Mouse (Mus musculus): ENCODE results near the gene Nfatc3. TPM values are rescaled to one million over a fixed set of nuclear protein-coding genes. Genes with fewer than 3 reads are reported as not detected.

Gene Nfatc3
- polyA plus RNA-seq, 1 experiment from 2014 or later = 3.4 TPM

- no peaks in the 10 kb centered on the region for H3K9me3 ChIP-seq (ENCODE audit: control insufficient read depth, low read length)
- DNase-seq (no peak), ATAC-seq (ENCODE audit: low FRiP score, low TSS enrichment) (no peak)
- H3K27ac ChIP-seq (replicated peaks; ENCODE audit: low read depth, low read length) = no peak overlapping the region
- H3K27me3 ChIP-seq (ENCODE audit: control insufficient read depth, insufficient read depth, low read length) = no peaks in the 10 kb centered on the region
- no peak overlapping the region for H3K9ac ChIP-seq (replicated peaks; ENCODE audit: low read length)
- H3K4me1 ChIP-seq (ENCODE audit: control insufficient read depth, insufficient read depth, low read length) = no peaks in the 10 kb centered on the region
- H3K4me2 ChIP-seq (ENCODE audit: low read length) = no peak overlapping the region
- WGBS = 96% methylated on average over 1 of the region's 1 CpGs
- H3K4me3 ChIP-seq (replicated peaks; ENCODE audit: low read depth, low read length) = no peak overlapping the region
- peaks cover 10% of the 10 kb centered on the region for H3K36me3 ChIP-seq (ENCODE audit: control insufficient read depth, insufficient read depth, low read length)
Observed at GRCm38 (mm10) chr8:106077452-106078067, 18.9 kb downstream of the Nfatc3 start.

- Histone ChIP-seq H3K36me3 (ENCODE audit: control insufficient read depth, insufficient read depth, low read length) (peaks cover 29% of the 10 kb centered on the region), H3K9ac (replicated peaks; ENCODE audit: low read length) (no peak overlapping the region), H3K4me1 (ENCODE audit: control insufficient read depth, insufficient read depth, low read length) (no peaks in the 10 kb centered on the region), H3K4me3 (replicated peaks; ENCODE audit: low read depth, low read length) (no peak overlapping the region), H3K27ac (replicated peaks; ENCODE audit: low read depth, low read length) (no peak overlapping the region), H3K27me3 (ENCODE audit: control insufficient read depth, insufficient read depth, low read length) (no peaks in the 10 kb centered on the region), H3K9me3 (ENCODE audit: control insufficient read depth, low read length) (no peaks in the 10 kb centered on the region), H3K4me2 (ENCODE audit: low read length) (no peak overlapping the region)
- ATAC-seq (ENCODE audit: low FRiP score, low TSS enrichment) (no peak), DNase-seq (no peak)
- WGBS = 95% methylated on average over 4 of the region's 4 CpGs
Observed at GRCm38 (mm10) chr8:106102321-106102720, 43.7 kb downstream of the Nfatc3 start.

GRCm38 (mm10) chr8:106103888-106104287 lies 45.2 kb downstream of the Nfatc3 start:
- DNase-seq (no peak), ATAC-seq (ENCODE audit: low FRiP score, low TSS enrichment) (no peak)
- H3K27ac ChIP-seq (replicated peaks; ENCODE audit: low read depth, low read length) = no peak overlapping the region
- H3K4me1 ChIP-seq (ENCODE audit: control insufficient read depth, insufficient read depth, low read length) = no peaks in the 10 kb centered on the region
- H3K4me3 ChIP-seq (replicated peaks; ENCODE audit: low read depth, low read length) = no peak overlapping the region
- no peak overlapping the region for H3K4me2 ChIP-seq (ENCODE audit: low read length)
- WGBS = 96% methylated on average over 2 of the region's 2 CpGs
- H3K9ac ChIP-seq (replicated peaks; ENCODE audit: low read length) = no peak overlapping the region
- no peaks in the 10 kb centered on the region for H3K27me3 ChIP-seq (ENCODE audit: control insufficient read depth, insufficient read depth, low read length)
- H3K36me3 ChIP-seq (ENCODE audit: control insufficient read depth, insufficient read depth, low read length) = peaks cover 39% of the 10 kb centered on the region
- H3K9me3 ChIP-seq (ENCODE audit: control insufficient read depth, low read length) = no peaks in the 10 kb centered on the region

GRCm38 (mm10) chr8:106106193-106106592 lies 47.6 kb downstream of the Nfatc3 start:
- H3K9me3 ChIP-seq (ENCODE audit: control insufficient read depth, low read length) = no peaks in the 10 kb centered on the region
- WGBS = 85% methylated on average over 1 of the region's 1 CpGs
- no peaks in the 10 kb centered on the region for H3K4me1 ChIP-seq (ENCODE audit: control insufficient read depth, insufficient read depth, low read length)
- no peak overlapping the region for H3K27ac ChIP-seq (replicated peaks; ENCODE audit: low read depth, low read length)
- no peak for DNase-seq
- H3K27me3 ChIP-seq (ENCODE audit: control insufficient read depth, insufficient read depth, low read length) = no peaks in the 10 kb centered on the region
- no peak overlapping the region for H3K4me2 ChIP-seq (ENCODE audit: low read length)
- no peak overlapping the region for H3K9ac ChIP-seq (replicated peaks; ENCODE audit: low read length)
- no peak overlapping the region for H3K4me3 ChIP-seq (replicated peaks; ENCODE audit: low read depth, low read length)
- H3K36me3 ChIP-seq (ENCODE audit: control insufficient read depth, insufficient read depth, low read length) = peaks cover 40% of the 10 kb centered on the region
- ATAC-seq (ENCODE audit: low FRiP score, low TSS enrichment) = no peak

- Histone ChIP-seq H3K27ac (replicated peaks; ENCODE audit: low read depth, low read length) (no peak overlapping the region), H3K36me3 (ENCODE audit: control insufficient read depth, insufficient read depth, low read length) (peaks cover 31% of the 10 kb centered on the region), H3K4me3 (replicated peaks; ENCODE audit: low read depth, low read length) (no peak overlapping the region), H3K4me1 (ENCODE audit: control insufficient read depth, insufficient read depth, low read length) (no peaks in the 10 kb centered on the region), H3K9me3 (ENCODE audit: control insufficient read depth, low read length) (no peaks in the 10 kb centered on the region), H3K9ac (replicated peaks; ENCODE audit: low read length) (no peak overlapping the region), H3K27me3 (ENCODE audit: control insufficient read depth, insufficient read depth, low read length) (no peaks in the 10 kb centered on the region), H3K4me2 (ENCODE audit: low read length) (no peak overlapping the region)
- 96% methylated on average over 4 of the region's 4 CpGs for WGBS
- DNase-seq = no peak
- ATAC-seq (ENCODE audit: low FRiP score, low TSS enrichment) = no peak
Observed at GRCm38 (mm10) chr8:106108080-106108479, 49.4 kb downstream of the Nfatc3 start.

GRCm38 (mm10) chr8:106108729-106109128 lies 50.1 kb downstream of the Nfatc3 start:
- no peaks in the 10 kb centered on the region for H3K27me3 ChIP-seq (ENCODE audit: control insufficient read depth, insufficient read depth, low read length)
- DNase-seq (no peak), ATAC-seq (ENCODE audit: low FRiP score, low TSS enrichment) (no peak)
- H3K9ac ChIP-seq (replicated peaks; ENCODE audit: low read length) = no peak overlapping the region
- no peak overlapping the region for H3K4me2 ChIP-seq (ENCODE audit: low read length)
- no peaks in the 10 kb centered on the region for H3K9me3 ChIP-seq (ENCODE audit: control insufficient read depth, low read length)
- H3K4me3 ChIP-seq (replicated peaks; ENCODE audit: low read depth, low read length) = no peak overlapping the region
- no peak overlapping the region for H3K27ac ChIP-seq (replicated peaks; ENCODE audit: low read depth, low read length)
- peaks cover 29% of the 10 kb centered on the region for H3K36me3 ChIP-seq (ENCODE audit: control insufficient read depth, insufficient read depth, low read length)
- WGBS = 96% methylated on average over 3 of the region's 3 CpGs
- H3K4me1 ChIP-seq (ENCODE audit: control insufficient read depth, insufficient read depth, low read length) = no peaks in the 10 kb centered on the region

GRCm38 (mm10) chr8:106112041-106112440 lies 53.4 kb downstream of the Nfatc3 start:
- 99% methylated on average over 2 of the region's 2 CpGs for WGBS
- no peak for ATAC-seq (ENCODE audit: low FRiP score, low TSS enrichment)

GRCm38 (mm10) chr8:106112514-106112913 lies 53.9 kb downstream of the Nfatc3 start:
- H3K4me1 ChIP-seq (ENCODE audit: control insufficient read depth, insufficient read depth, low read length) = no peaks in the 10 kb centered on the region
- WGBS = 89% methylated on average over 1 of the region's 1 CpGs
- H3K9me3 ChIP-seq (ENCODE audit: control insufficient read depth, low read length) = no peaks in the 10 kb centered on the region
- no peak overlapping the region for H3K27ac ChIP-seq (replicated peaks; ENCODE audit: low read depth, low read length)
- peaks cover 26% of the 10 kb centered on the region for H3K36me3 ChIP-seq (ENCODE audit: control insufficient read depth, insufficient read depth, low read length)
- no peak overlapping the region for H3K4me3 ChIP-seq (replicated peaks; ENCODE audit: low read depth, low read length)
- H3K4me2 ChIP-seq (ENCODE audit: low read length) = no peak overlapping the region
- DNase-seq (no peak), ATAC-seq (ENCODE audit: low FRiP score, low TSS enrichment) (no peak)
- no peak overlapping the region for H3K9ac ChIP-seq (replicated peaks; ENCODE audit: low read length)
- H3K27me3 ChIP-seq (ENCODE audit: control insufficient read depth, insufficient read depth, low read length) = no peaks in the 10 kb centered on the region

More at GRCm38 (mm10) chr8:106112041-106112440, 53.4 kb downstream of the Nfatc3 start:
- H3K27me3 ChIP-seq (ENCODE audit: control insufficient read depth, insufficient read depth, low read length) = no peaks in the 10 kb centered on the region
- no peaks in the 10 kb centered on the region for H3K4me1 ChIP-seq (ENCODE audit: control insufficient read depth, insufficient read depth, low read length)
- peaks cover 26% of the 10 kb centered on the region for H3K36me3 ChIP-seq (ENCODE audit: control insufficient read depth, insufficient read depth, low read length)
- H3K4me3 ChIP-seq (replicated peaks; ENCODE audit: low read depth, low read length) = no peak overlapping the region
- H3K9ac ChIP-seq (replicated peaks; ENCODE audit: low read length) = no peak overlapping the region
- no peaks in the 10 kb centered on the region for H3K9me3 ChIP-seq (ENCODE audit: control insufficient read depth, low read length)
- H3K27ac ChIP-seq (replicated peaks; ENCODE audit: low read depth, low read length) = no peak overlapping the region
- H3K4me2 ChIP-seq (ENCODE audit: low read length) = no peak overlapping the region
- DNase-seq = no peak

GRCm38 (mm10) chr8:106115897-106116296 lies 57.3 kb downstream of the Nfatc3 start:
- DNase-seq = peak; percentile 24
- Histone ChIP-seq H3K27me3 (ENCODE audit: control insufficient read depth, insufficient read depth, low read length) (no peaks in the 10 kb centered on the region), H3K9me3 (ENCODE audit: control insufficient read depth, low read length) (no peaks in the 10 kb centered on the region), H3K27ac (replicated peaks; ENCODE audit: low read depth, low read length) (no peak overlapping the region), H3K4me2 (ENCODE audit: low read length) (no peak overlapping the region), H3K36me3 (ENCODE audit: control insufficient read depth, insufficient read depth, low read length) (peaks cover 18% of the 10 kb centered on the region; the same call in 1 of the 2 replicates), H3K4me1 (ENCODE audit: control insufficient read depth, insufficient read depth, low read length) (no peaks in the 10 kb centered on the region), H3K9ac (replicated peaks; ENCODE audit: low read length) (no peak overlapping the region), H3K4me3 (replicated peaks; ENCODE audit: low read depth, low read length) (no peak overlapping the region)
- ATAC-seq (ENCODE audit: low FRiP score, low TSS enrichment) = no peak
- WGBS = 95% methylated on average over 3 of the region's 3 CpGs
